Mouse (Mus musculus) forelimb bud, embryonic 11.5 days (tissue): Measurements from ENCODE around the gene Rrp7a.
"Not testable (repeated sequence)": the region's sequence is repeated elsewhere in the genome, so short reads cannot be mapped to it uniquely, and the experiment has no call there.

Source experiments
- DNase-seq: peaks from one replicate; pipeline ENCODE4 v3.0.0-alpha.2; 2012; ENCODE audit warnings: low read depth, low spot score

Gene Rrp7a

DNA sequence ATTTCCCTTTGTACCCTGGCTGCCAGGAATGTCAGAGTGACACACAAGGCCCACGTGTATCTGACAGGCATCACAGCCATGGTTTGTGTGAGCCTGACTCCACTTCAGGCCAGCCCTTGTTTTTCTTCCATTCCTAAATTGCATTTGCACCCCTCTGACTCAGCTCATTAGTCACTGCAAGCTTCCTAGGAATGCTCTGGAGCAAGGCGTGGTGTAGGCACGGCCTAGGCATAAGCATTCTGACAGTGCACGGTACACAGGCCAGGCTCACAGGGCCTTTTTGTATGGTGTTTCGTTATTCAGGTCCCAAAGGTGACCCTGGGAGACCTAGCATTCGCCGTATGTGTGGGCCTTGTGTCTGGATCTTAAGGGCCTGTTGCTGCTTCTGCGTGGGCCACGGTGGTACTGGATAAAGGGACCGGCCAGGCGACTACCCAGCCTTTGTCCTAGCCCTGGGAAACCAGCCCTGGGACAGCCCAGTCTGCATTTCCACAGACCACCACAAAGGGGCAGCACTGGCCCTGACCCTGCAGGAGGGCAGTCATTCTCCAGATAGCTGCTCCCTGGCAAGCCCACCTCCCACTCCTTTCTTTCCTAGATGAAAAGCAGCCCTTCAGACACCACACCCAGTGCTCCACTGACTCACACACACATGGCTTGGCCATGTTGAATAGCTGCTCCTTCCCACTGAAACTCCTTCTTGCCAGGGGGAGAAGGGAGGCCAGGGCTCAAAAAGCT, 34.5 kb upstream of the Rrp7a start:
- DNase-seq, result peak; percentile 51

DNA sequence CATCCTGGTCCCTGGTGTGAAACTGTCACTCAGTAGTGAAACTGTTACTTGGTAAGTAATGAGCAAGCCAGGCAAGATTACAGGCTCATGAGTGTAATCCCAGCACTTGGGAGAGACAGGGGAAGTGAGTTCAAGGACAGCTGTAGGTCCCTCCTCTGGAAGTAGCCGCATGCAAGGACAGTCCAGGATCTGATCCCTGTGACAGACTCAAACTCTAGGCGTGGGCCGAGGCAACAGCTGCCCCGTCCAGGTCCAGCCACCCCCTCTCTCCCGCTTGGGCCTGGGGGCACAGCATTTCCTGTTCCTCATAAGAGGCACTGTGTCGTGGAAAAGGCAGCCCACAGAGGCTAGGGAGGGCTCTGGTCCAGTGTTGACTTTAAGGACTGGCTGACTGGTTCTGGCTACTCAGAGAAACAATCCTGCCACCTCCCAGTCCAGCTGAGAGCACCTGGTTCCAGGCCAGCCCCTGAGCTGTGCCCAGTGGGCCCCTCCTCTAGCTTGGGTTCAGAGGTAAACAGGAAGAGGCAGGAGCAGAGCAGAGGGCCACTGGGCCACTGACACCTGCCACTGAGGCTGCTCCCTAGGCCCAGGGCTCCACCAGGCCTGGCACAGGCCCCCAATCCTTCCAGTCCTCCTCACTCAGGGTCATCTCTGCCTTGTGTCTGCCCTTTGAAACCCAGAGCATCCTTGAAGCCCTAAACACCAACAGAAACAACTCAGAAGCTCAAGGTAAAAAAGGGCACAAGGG, 33.2 kb upstream of the Rrp7a start:
- DNase-seq, result no peak

DNA sequence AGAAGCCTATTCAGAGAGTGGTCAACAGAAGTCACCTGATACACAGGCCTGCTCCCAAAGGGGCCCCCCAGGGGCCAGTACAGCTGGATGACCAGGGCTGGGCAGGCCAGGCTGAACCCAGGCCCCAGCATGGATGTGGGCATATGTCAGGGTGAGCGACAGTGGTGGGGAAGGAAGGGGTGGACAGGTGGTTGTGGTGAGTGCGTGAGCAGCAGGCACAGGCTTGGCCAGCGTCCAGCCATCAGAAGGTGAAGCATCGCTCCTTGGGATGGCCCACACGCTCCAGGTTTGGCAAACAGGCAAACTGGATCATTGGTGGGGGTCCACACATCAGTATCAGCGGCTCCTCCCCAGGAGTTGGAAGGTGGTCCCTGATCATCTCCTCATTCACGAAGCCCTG, 31.7 kb upstream of the Rrp7a start:
- DNase-seq, result no peak

DNA sequence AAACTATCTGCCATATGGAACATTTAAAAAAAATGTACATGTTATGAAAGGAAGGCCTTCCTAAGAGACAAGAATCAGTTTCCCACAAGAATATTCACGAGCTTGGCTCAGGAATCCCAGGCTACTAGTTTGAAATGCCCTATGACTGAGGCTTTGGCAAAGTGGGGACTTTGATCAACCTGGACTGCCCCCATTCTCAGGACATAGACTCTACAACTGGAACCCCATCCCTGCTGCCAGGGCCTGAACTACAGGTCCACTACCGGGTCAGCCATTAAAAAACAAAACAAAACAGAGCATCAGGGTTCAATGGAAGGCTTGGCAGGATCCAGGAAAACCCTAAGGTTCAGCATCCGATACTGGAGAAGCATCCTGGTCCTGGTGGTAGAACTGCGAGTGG, 28.1 kb upstream of the Rrp7a start:
- no peak for DNase-seq

DNA sequence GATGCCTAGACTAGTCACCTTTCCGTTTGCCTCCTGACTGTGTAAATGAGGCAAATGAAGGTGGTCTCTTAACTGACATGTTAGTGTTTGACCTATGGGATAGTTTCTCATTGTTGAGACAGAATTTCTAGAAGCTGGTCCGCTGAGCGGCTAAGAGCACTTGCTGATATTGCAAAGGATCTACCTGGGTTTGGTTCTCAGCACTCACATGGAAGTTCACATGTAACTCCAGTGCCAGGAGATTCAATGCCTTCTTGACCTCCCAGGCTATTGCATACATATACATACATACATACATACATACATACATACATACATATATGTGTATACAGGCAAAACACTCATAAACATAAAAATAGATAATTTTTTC, 27.5 kb upstream of the Rrp7a start:
- no peak for DNase-seq

DNA sequence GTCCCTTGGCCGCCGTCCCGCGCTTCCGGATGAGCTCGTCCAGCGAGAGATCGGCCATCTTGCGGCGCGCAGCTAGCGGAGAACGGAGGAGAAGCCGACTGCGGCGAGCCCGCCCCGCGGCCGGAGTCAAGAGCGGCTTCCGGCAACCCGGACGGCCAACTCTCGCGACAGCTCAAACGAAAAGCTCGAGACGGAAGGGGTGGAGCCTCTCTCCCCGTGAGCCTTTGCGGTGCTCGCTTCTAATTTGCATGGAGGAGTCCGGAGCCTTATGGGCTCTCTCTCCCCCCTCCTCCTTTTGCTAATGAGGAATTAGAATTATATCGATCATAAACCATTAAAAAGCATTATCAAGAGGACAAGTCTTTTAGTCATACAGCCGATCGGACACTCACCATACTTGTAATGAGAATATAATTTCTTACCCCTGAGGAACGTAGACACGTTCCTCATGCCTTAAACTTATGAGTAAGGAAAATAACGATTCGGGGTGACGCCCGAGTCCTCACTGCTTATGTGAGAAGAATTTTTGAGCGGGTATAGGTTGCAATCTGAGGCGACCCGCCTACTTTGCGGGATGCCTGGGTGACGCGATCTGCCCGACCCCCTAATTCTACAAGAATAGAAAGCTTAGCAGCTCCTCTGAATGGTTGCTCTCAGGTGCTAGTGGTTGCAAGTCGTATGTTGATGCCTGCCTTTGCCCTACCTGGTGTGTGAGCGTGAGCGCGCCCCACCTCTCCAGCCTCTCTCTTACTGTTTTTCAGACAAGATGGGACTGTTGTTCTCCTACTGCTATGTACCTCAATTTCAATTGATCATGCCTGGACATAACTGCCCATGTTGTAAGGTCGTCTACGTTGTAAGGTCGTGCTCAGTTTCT, 26.8 kb upstream of the Rrp7a start, which contains the start of gene Poldip3:
TSS of gene Poldip3 (minus strand) at position 189 of the 877 bp plus-strand sequence.
- peak; percentile 99 for DNase-seq

DNA sequence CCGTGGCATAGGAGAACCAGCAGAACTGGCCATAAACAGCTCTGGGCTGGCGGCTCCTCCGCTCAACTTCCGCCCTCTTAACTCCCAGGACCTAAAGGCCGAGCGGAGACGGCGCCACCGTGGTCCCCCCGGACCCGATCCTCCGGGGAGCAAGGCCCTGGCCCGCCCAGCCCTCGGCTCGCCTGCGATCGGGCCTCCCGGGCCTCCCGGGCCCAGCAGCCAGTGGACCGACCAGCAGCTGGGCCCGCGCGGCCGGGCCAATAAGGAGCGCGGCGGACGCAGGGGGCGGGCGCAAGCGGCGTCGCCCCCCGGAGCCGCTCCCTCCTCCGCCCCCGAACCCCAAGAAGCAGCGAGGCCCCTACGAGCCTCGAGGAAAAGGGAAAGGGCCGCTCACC, 26.2 kb upstream of the Rrp7a start:
- no peak for DNase-seq

DNA sequence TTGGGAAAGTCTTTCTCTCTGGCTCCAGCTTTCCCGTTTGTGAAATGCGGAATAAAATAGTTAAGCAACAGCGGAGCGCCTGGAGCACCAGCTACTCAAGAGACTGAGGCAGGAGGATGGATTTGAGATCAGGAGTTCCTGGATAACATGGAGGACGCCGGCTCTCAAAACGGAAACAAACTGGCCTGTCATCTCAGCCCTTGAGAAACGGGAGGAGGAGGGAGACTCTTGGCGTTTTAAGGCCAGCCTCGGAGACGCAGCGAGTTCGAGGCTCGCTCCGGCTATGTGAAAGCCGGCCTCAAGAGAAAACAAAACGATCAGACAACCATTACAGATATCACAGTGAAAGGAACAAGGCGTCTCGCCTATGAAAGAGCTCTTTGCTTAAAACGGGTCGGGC, 25.8 kb upstream of the Rrp7a start:
- DNase-seq, result peak; percentile 16

DNA sequence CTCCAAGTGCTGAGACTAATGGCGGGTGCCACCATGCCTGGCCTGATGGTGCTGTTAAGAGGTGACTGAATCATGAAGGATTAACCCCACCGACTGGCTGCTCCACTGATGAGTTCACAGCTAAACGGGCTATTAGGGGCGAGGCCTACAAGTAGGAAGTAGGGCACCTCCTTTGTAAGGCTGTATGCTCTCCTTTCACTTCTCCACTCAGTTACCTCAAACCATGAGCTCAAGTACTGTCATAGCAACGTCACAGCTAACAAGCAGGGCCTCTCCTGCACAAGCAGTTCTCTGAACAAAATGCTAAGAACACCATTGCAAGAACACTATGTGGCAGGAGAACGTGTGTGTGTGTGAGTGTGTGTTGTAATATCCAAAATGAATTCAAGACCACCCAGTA, 22.9 kb upstream of the Rrp7a start:
- DNase-seq, result no peak

DNA sequence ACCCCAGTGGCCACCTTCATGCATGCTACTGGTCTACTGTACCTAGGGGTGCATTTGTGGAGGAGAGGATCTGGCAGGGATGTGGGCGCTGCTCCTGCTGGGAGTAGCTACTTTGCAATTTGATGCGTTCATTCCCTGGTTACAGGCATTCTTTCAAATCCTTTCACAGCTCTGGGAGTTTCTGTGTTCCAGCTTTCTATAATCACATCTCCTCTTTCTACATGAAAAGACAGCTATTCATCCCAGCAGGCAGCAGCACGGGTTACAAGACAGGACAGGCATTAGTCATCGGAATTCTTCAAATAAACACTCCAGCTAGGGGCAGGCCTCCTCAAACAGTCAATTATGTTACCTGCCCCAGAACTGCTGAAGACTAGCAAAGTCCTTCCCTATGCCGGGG, 20.3 kb upstream of the Rrp7a start:
- no peak for DNase-seq

DNA sequence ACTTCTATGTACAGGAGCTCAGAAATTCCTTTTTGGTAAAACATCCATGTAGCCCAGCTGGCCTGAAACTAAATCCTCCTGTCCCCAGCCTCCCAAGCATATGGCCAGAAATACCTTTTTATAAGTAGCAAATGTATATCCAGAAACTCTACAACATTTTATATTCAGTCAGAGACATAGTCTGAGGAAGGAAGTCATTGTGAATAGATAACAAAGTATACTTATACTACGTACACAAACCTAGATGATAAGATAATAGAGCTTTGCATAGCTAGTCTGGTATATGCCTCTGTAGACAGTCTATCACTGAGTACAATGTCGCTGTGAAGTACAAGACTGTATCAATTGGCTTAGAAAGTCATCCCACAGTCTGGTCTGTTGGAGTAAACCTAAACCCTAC, 13.1 kb upstream of the Rrp7a start:
- DNase-seq, result no peak

DNA sequence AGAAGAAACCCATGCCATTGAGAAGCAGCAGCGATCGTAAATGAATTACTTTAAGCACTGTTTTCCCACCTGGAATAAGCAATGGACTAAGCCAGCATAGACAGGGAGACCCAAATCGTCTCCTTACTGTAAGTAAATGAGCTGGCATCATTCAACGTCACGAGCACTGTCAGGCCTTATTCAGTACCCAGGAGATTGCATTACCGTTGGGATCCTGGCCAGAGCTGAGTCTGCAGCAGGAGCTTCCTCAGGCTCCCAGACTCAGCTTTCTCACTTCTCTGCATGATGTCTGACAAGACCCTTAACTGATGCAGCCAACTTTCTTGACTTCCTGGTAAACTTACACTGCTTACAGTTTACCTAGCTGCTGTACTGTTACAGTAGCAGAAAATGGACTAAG, 12.1 kb upstream of the Rrp7a start:
- DNase-seq, result no peak

DNA sequence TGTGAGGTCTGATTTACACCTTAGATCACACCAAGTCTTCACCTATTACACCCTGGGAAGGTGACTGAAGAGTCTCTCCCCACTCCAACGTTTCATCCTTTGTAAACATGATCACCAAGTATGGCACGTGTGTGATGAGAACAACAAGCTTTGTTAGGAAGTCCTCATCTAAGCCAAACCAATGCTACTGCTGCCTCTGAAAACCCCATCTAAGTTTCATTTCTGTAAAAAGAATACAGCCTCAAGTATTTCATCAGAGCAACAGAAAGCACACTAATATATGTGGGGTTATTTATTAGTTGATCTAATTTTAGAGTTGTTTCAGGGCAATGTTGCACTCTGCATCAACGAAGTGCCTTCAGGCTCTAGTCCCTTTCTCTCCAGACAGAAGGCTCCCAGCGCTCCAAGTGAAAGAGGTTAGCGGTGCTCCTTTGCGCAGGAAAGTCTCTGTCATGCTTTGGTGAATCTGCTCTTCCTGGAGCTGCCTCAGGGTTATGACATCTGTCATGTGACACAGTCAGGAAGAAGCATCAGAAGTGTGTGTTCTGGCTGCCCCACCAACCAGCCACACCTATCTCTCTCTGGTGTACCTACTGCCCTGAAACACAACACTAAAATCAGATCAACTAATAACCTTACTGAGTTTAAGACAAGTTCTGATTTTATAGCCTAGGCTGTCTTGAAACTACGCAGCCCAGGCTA, 7.1 kb upstream of the Rrp7a start:
- DNase-seq, result no peak

DNA sequence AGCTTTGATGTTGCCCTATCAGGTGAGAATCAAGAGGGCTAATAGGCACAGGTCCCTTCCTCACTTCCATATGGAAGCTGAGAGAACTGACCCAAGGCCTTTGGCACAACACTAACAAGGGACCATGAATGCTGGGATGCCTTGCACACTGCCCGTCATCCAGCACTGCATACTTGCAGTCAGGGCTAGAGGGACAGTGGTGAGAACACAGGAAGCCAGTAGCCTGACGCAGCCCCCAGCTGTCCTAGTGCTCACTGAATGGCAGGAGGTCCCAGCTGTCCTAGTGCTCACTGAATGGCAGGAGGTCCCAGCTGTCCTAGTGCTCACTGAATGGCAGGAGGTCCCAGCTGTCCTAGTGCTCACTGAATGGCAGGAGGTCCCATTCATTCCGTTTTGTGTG, 4.4 kb upstream of the Rrp7a start:
- DNase-seq, result not testable (repeated sequence)

DNA sequence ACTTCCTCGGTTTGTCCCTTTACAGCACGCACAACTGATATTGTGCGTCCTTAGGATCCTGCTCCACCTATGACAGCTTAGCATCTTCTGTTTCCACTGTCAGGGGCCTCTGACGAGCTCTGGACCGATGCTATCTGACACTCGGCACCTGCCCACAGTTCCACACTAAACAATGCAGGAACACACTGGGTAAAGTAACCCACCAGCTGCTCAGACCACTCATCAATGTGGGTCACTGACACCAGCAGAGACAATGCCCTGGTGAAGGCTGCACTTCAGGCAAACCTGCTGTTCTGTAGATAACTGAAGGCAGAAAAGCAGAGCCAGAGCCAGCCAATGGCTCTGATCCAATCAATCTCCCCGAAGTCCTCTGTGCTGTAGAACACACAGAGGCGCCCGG, 4.0 kb upstream of the Rrp7a start:
- DNase-seq, result no peak

DNA sequence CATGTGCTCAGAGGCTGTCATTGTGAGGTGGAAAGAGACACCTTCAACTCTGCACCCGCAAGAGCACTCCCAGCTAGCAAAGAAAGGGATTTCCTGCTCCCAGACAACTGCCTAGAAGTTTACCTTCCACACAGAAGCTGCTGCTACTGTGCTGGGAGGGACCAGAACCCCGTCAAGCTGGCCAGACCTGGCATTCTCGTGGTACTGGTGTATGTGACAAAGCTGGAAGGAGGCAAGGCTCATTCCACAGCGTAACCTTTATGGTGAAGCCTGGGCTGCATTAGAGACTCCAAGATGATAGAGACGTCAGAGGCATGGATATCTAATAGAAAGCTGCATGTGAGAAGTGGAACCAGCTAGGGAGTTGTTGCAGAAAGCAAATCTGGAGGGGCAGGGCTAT, 2.0 kb upstream of the Rrp7a start:
- DNase-seq, result no peak

DNA sequence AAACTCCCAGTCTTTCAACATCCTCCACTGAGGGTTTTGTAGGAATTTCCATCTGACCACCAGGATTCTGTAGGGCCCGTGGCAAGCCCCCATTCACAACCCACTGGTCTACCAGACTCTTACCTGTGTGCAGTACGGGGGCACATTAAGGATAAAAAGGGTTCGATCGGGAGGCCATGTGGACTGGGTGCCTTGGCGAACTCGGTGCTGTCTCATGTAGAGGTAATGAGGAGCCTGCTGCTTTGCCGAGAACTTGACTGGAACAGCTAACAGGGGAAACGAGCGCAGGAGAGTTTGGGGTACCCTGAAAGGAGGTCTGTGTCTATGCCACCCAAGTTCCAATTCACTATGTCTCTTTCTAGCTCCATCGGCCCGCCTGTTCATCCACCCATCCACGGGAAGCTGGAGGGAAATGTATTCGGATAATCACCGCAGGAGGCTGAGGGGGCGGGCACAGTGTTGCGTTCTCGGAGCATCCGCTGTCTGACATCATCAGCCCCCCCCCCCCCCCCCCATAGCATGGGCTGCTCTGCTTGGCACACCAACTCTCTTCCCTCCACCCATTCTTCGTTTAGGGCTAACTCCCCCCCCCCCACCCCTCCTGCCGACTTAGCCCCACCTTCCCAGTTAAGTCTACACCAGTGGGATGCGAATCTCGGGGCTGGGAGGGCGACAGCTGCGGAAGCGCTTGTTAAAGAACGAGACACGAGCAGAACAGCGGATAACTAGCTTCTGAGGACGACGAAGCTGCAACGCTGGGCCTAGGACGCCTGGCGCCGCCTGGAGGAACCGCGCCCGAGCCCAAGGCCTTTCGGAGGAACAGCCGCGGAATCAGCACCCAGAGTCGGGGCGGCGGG, 664 bp downstream of the Rrp7a start:
- DNase-seq, result peak; percentile 31

DNA sequence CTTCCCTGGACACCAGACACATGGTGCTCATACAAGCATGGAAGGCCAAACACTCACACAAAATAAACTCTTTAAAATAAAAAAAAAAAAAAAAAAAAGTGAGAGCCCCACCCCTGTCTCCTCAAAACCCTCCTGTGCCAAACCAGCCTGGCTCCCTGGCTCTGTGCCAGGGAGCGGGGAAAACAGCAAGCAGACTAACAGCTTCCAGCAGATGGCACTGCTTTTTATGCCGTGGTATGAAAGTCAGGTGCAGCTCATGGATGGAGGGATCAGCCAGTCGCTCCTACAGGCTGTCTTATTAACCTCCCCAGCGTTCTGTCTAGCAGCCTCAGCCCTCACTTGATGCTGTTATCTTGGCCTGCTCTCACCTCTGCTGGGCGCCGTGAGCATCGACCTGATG, 4.2 kb downstream of the Rrp7a start:
- no peak for DNase-seq

DNA sequence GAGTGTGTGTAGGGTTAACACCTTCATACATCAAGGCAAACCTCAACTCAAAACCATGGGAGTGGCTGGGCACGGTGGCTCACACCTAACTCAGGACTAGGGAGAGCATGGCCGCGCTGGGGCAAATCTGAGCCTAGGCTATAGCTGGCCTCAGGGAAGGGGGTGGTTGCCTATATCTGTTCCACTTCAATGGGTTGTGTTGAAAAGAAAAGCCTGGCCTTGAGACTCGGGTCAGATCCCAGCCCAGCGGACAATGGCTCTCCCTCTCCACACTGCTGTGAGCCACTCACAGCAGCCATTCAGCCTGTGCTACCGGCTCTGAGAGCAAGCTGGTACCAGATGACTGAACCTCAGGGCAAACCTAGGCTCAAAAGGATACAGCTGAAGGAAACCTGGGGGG, 7.5 kb downstream of the Rrp7a start:
- DNase-seq, result no peak

DNA sequence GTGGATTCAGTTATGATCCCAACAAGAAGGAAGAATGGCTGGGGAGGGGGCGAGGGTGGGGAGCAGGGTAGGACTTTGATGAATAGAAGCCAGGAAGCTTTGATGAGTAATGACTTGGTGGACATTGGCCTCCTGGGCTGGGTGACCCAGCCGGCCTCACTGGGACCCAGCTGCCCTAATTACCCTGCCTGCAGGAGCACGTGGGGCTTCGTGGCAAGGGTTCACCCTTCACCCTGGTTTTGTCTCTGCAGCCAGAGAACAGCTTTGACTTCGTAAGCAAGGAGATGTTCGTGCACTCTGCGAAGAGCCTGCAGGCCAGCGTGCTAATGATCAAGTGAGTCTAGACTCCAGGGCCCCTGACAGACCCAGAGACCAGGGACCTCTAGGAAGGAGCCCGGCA, 8.5 kb downstream of the Rrp7a start:
- DNase-seq, result no peak

DNA sequence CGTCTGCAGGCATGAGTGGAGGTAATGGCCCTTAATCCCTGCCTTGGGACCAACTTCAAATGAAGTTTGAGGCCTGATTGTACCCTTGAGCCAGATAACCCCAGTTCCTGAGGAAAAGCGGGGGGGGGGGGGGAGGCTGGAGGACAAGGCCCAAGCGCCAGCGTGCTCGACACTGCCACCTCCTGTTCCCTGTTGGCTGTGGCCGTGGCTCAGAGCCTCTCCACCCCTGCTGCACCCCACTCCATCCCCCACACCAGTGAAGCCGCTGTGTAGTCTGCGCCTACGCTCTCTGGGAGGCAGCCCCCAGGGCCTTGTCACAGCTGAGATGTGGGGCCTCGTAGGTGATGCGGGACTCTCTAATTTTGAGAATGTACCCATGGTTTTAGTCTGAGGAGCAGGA, 9.7 kb downstream of the Rrp7a start:
- peak; percentile 49 for DNase-seq
